Mouse (Mus musculus): ENCODE results near the gene Fam168b. TPM values are rescaled to one million over a fixed set of nuclear protein-coding genes. Genes with fewer than 3 reads are reported as not detected.

Gene Fam168b
- polyA plus RNA-seq, 1 experiment from 2014 or later = 36.9 TPM

GRCm38 (mm10) chr1:34869231-34869630 lies 26.4 kb upstream of the Fam168b start:
- Histone ChIP-seq H3K4me3 (ENCODE audit: control insufficient read depth in 1 of 2, insufficient read depth in 1 of 2, low read depth in 1 of 2, low read length in 2 of 2) (no peak overlapping the region), H3K36me3 (ENCODE audit: control insufficient read depth, insufficient read depth, low read length) (peaks cover 57% of the 10 kb centered on the region), H3K4me1 (ENCODE audit: control insufficient read depth in 2 of 2, insufficient read depth in 2 of 2, low read length in 2 of 2) (peaks cover 0 to 4% of the 10 kb centered on the region in 2 experiments; a peak in 2 of 4 replicates), H3K27me3 (ENCODE audit: control insufficient read depth, insufficient read depth, low read length) (no peaks in the 10 kb centered on the region), H3K9me3 (ENCODE audit: control insufficient read depth, low read length) (no peaks in the 10 kb centered on the region), H3K9ac (ENCODE audit: low read length) (no peak overlapping the region), H3K27ac (replicated peaks in 1 of 2; ENCODE audit: control insufficient read depth in 1 of 2, insufficient read depth in 1 of 2, low read depth in 2 of 2, low read length in 2 of 2) (no peak overlapping the region), H3K4me2 (ENCODE audit: low read length) (no peak overlapping the region)
- WGBS = 96% methylated on average over 16 of the region's 16 CpGs
- ATAC-seq (ENCODE audit: insufficient number of reproducible peaks, insufficient read depth, low FRiP score, low read depth) = no peak

GRCm38 (mm10) chr1:34868391-34868790 lies 25.5 kb upstream of the Fam168b start:
- Histone ChIP-seq H3K9me3 (ENCODE audit: control insufficient read depth, low read length) (no peaks in the 10 kb centered on the region), H3K9ac (ENCODE audit: low read length) (no peak overlapping the region), H3K36me3 (ENCODE audit: control insufficient read depth, insufficient read depth, low read length) (peaks cover 63% of the 10 kb centered on the region), H3K4me1 (ENCODE audit: control insufficient read depth in 2 of 2, insufficient read depth in 2 of 2, low read length in 2 of 2) (peaks cover 3 to 10% of the 10 kb centered on the region in 2 experiments), H3K4me2 (ENCODE audit: low read length) (no peak overlapping the region), H3K27ac (replicated peaks in 1 of 2; ENCODE audit: control insufficient read depth in 1 of 2, insufficient read depth in 1 of 2, low read depth in 2 of 2, low read length in 2 of 2) (no peak overlapping the region), H3K27me3 (ENCODE audit: control insufficient read depth, insufficient read depth, low read length) (no peaks in the 10 kb centered on the region), H3K4me3 (ENCODE audit: control insufficient read depth in 1 of 2, insufficient read depth in 1 of 2, low read depth in 1 of 2, low read length in 2 of 2) (no peak overlapping the region)
- no peak for ATAC-seq (ENCODE audit: insufficient number of reproducible peaks, insufficient read depth, low FRiP score, low read depth)
- 84% methylated on average over 8 of the region's 8 CpGs for WGBS

- H3K36me3 ChIP-seq (ENCODE audit: control insufficient read depth, insufficient read depth, low read length) = peaks cover 71% of the 10 kb centered on the region
- peaks cover 3 to 11% of the 10 kb centered on the region in 2 experiments for H3K4me1 ChIP-seq (ENCODE audit: control insufficient read depth in 2 of 2, insufficient read depth in 2 of 2, low read length in 2 of 2)
- no peaks in the 10 kb centered on the region for H3K27me3 ChIP-seq (ENCODE audit: control insufficient read depth, insufficient read depth, low read length)
- no peak overlapping the region for H3K9ac ChIP-seq (ENCODE audit: low read length)
- no peak overlapping the region for H3K4me2 ChIP-seq (ENCODE audit: low read length)
- no peaks in the 10 kb centered on the region for H3K9me3 ChIP-seq (ENCODE audit: control insufficient read depth, low read length)
- no peak overlapping the region for H3K27ac ChIP-seq (replicated peaks in 1 of 2; ENCODE audit: control insufficient read depth in 1 of 2, insufficient read depth in 1 of 2, low read depth in 2 of 2, low read length in 2 of 2)
- H3K4me3 ChIP-seq (ENCODE audit: control insufficient read depth in 1 of 2, insufficient read depth in 1 of 2, low read depth in 1 of 2, low read length in 2 of 2) = no peak overlapping the region
- ATAC-seq (ENCODE audit: insufficient number of reproducible peaks, insufficient read depth, low FRiP score, low read depth) = no peak
- WGBS = 89% methylated on average over 5 of the region's 5 CpGs
These were observed 24.7 kb upstream of the Fam168b start for GRCm38 (mm10) chr1:34867574-34867955.

GRCm38 (mm10) chr1:34866815-34867573 lies 24.1 kb upstream of the Fam168b start:
- no peak overlapping the region for H3K4me3 ChIP-seq (ENCODE audit: control insufficient read depth in 1 of 2, insufficient read depth in 1 of 2, low read depth in 1 of 2, low read length in 2 of 2)
- no peaks in the 10 kb centered on the region for H3K9me3 ChIP-seq (ENCODE audit: control insufficient read depth, low read length)
- no peak overlapping the region for H3K27ac ChIP-seq (replicated peaks in 1 of 2; ENCODE audit: control insufficient read depth in 1 of 2, insufficient read depth in 1 of 2, low read depth in 2 of 2, low read length in 2 of 2)
- H3K4me2 ChIP-seq (ENCODE audit: low read length) = no peak overlapping the region
- no peaks in the 10 kb centered on the region for H3K27me3 ChIP-seq (ENCODE audit: control insufficient read depth, insufficient read depth, low read length)
- peaks cover 77% of the 10 kb centered on the region for H3K36me3 ChIP-seq (ENCODE audit: control insufficient read depth, insufficient read depth, low read length)
- 59% methylated on average over 10 of the region's 10 CpGs for WGBS
- H3K4me1 ChIP-seq (ENCODE audit: control insufficient read depth in 2 of 2, insufficient read depth in 2 of 2, low read length in 2 of 2) = peaks cover 3 to 11% of the 10 kb centered on the region in 2 experiments
- H3K9ac ChIP-seq (ENCODE audit: low read length) = no peak overlapping the region
- no peak for ATAC-seq (ENCODE audit: insufficient number of reproducible peaks, insufficient read depth, low FRiP score, low read depth)

- Histone ChIP-seq H3K4me1 (ENCODE audit: control insufficient read depth in 2 of 2, insufficient read depth in 2 of 2, low read length in 2 of 2) (peaks cover 3 to 11% of the 10 kb centered on the region in 2 experiments), H3K9ac (ENCODE audit: low read length) (no peak overlapping the region), H3K36me3 (ENCODE audit: control insufficient read depth, insufficient read depth, low read length) (peaks cover 75% of the 10 kb centered on the region), H3K27me3 (ENCODE audit: control insufficient read depth, insufficient read depth, low read length) (no peaks in the 10 kb centered on the region), H3K4me2 (ENCODE audit: low read length) (no peak overlapping the region), H3K4me3 (ENCODE audit: control insufficient read depth in 1 of 2, insufficient read depth in 1 of 2, low read depth in 1 of 2, low read length in 2 of 2) (no peak overlapping the region), H3K27ac (replicated peaks in 1 of 2; ENCODE audit: control insufficient read depth in 1 of 2, insufficient read depth in 1 of 2, low read depth in 2 of 2, low read length in 2 of 2) (no peak overlapping the region), H3K9me3 (ENCODE audit: control insufficient read depth, low read length) (no peaks in the 10 kb centered on the region)
- 89% methylated on average over 9 of the region's 9 CpGs for WGBS
- ATAC-seq (ENCODE audit: insufficient number of reproducible peaks, insufficient read depth, low FRiP score, low read depth) = no peak
These were observed 23.0 kb upstream of the Fam168b start for GRCm38 (mm10) chr1:34865866-34866265.

- Histone ChIP-seq H3K9me3 (ENCODE audit: control insufficient read depth, low read length) (no peaks in the 10 kb centered on the region), H3K36me3 (ENCODE audit: control insufficient read depth, insufficient read depth, low read length) (peaks cover 60% of the 10 kb centered on the region), H3K27ac (replicated peaks in 1 of 2; ENCODE audit: control insufficient read depth in 1 of 2, insufficient read depth in 1 of 2, low read depth in 2 of 2, low read length in 2 of 2) (peak overlapping the region in 1 of 2 experiments; percentile 33; a peak in 1 of 4 replicates), H3K27me3 (ENCODE audit: control insufficient read depth, insufficient read depth, low read length) (no peaks in the 10 kb centered on the region), H3K4me1 (ENCODE audit: control insufficient read depth in 2 of 2, insufficient read depth in 2 of 2, low read length in 2 of 2) (peaks cover 3 to 11% of the 10 kb centered on the region in 2 experiments), H3K9ac (ENCODE audit: low read length) (peak overlapping the region; percentile 41; the same call in 1 of the 2 replicates), H3K4me3 (ENCODE audit: control insufficient read depth in 1 of 2, insufficient read depth in 1 of 2, low read depth in 1 of 2, low read length in 2 of 2) (no peak overlapping the region), H3K4me2 (ENCODE audit: low read length) (no peak overlapping the region)
- WGBS = 6% methylated on average over 7 of the region's 7 CpGs
- no peak for ATAC-seq (ENCODE audit: insufficient number of reproducible peaks, insufficient read depth, low FRiP score, low read depth)
These were observed 21.4 kb upstream of the Fam168b start for GRCm38 (mm10) chr1:34864243-34864642.

GRCm38 (mm10) chr1:34863323-34863722 lies 20.5 kb upstream of the Fam168b start:
- H3K27ac ChIP-seq (replicated peaks in 1 of 2; ENCODE audit: control insufficient read depth in 1 of 2, insufficient read depth in 1 of 2, low read depth in 2 of 2, low read length in 2 of 2) = no peak overlapping the region

More at GRCm38 (mm10) chr1:34863323-34863722, 20.5 kb upstream of the Fam168b start:
- no peak overlapping the region for H3K4me2 ChIP-seq (ENCODE audit: low read length)
- H3K36me3 ChIP-seq (ENCODE audit: control insufficient read depth, insufficient read depth, low read length) = peaks cover 50% of the 10 kb centered on the region
- no peak for ATAC-seq (ENCODE audit: insufficient number of reproducible peaks, insufficient read depth, low FRiP score, low read depth)
- WGBS = 87% methylated on average over 7 of the region's 7 CpGs
- H3K9ac ChIP-seq (ENCODE audit: low read length) = no peak overlapping the region
- no peaks in the 10 kb centered on the region for H3K9me3 ChIP-seq (ENCODE audit: control insufficient read depth, low read length)
- peaks cover 3 to 11% of the 10 kb centered on the region in 2 experiments for H3K4me1 ChIP-seq (ENCODE audit: control insufficient read depth in 2 of 2, insufficient read depth in 2 of 2, low read length in 2 of 2)
- no peak overlapping the region for H3K4me3 ChIP-seq (ENCODE audit: control insufficient read depth in 1 of 2, insufficient read depth in 1 of 2, low read depth in 1 of 2, low read length in 2 of 2)
- H3K27me3 ChIP-seq (ENCODE audit: control insufficient read depth, insufficient read depth, low read length) = no peaks in the 10 kb centered on the region

Measured in heart, embryonic 14.5 days (tissue).